ENCODE assay signal across 30 mouse cellular contexts in the genomic region with DNA sequence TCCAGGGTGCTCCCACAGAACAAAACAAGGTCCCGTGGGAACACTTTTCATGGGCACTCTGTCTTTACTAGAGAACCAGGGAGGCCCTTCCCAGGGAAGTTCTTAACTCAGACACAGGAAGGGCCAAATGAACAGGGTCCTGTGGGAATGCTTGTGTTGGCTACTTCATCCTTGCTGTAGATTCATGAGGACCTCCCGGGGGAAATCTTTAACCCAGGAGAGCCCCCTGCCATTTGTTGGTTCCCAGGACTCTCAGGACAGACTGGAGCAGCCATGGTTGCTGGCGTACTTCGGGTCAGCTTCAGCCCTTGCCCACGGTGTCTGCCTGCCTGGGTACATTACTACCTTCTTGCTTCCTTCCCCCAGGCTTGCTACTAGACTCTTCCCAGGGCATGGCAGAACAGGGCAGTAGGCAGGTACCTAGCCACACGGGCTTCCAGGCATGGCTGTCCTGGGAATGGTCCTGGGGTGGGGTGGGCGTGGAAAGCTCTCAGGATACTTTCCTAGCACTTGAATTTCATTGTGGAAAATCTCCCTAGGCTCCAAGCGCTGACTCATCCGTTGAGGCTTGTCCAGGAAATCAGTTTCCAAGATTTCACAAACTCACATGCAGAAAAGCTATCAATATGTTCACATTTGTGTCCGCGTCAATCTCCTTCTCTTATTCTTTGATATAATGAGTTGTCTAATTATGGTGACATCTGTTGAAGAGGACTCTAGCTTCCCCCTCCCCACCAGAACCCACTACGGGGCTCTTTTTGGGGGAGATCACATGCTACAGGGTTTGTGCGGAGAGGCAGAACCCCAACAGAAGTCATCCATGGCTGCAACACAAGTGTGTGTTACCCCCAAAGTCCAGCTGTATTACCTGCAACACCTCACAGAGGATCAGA.
DNase-seq lines count a peak whose midpoint lies in the region; ATAC-seq lines count a peak whose summit lies in the region.
"Had no signal": no experiment of that assay in that cellular context is flagged by ENCODE, and none has a peak within 500 bp of the region (broad histone marks: within the 10 kb centered on the region; RNA-seq: fewer than 3 reads in every experiment).

No protein-coding gene starts in this region.

- no peak overlapping the region for H3K27ac ChIP-seq in forebrain, embryonic 14.5 days (ENCODE audit: low read depth, low read length)
- H3K27ac ChIP-seq in forebrain, embryonic 12.5 days = no peak overlapping the region
- H3K27ac ChIP-seq in heart, embryonic 10.5 days = no peak overlapping the region
- H3K27ac ChIP-seq: embryonic facial prominence, embryonic 12.5 days; forebrain, embryonic 10.5 days; hindbrain, embryonic 13.5 days; kidney, postnatal 0 days; liver, embryonic 12.5 days; macrophage; midbrain, embryonic 13.5 days had no signal

- H3K9me3 ChIP-seq in forebrain, embryonic 14.5 days (replicated peaks; ENCODE audit: control insufficient read depth, low read length) = no peaks in the 10 kb centered on the region
- H3K9me3 ChIP-seq in forebrain, embryonic 12.5 days = no peaks in the 10 kb centered on the region
- H3K9me3 ChIP-seq in heart, embryonic 10.5 days = no peaks in the 10 kb centered on the region
- H3K9me3 ChIP-seq: embryonic facial prominence, embryonic 12.5 days; forebrain, embryonic 10.5 days; hindbrain, embryonic 13.5 days; liver, embryonic 12.5 days; midbrain, embryonic 13.5 days had no signal

- WGBS in forebrain, embryonic 14.5 days = 83% methylated on average over 13 of the region's 13 CpGs
- WGBS in forebrain, embryonic 12.5 days = 89% methylated on average over 13 of the region's 13 CpGs
- 84% methylated on average over 13 of the region's 13 CpGs for WGBS in heart, embryonic 10.5 days

- no peaks in the 10 kb centered on the region for H3K36me3 ChIP-seq in forebrain, embryonic 14.5 days (ENCODE audit: control insufficient read depth, insufficient read depth, low read length)
- H3K36me3 ChIP-seq in forebrain, embryonic 12.5 days (replicated peaks) = no peaks in the 10 kb centered on the region
- H3K36me3 ChIP-seq in heart, embryonic 10.5 days = no peaks in the 10 kb centered on the region
- H3K36me3 ChIP-seq: embryonic facial prominence, embryonic 12.5 days; forebrain, embryonic 10.5 days; hindbrain, embryonic 13.5 days; liver, embryonic 12.5 days; midbrain, embryonic 13.5 days had no signal

- no peaks in the 10 kb centered on the region for H3K4me1 ChIP-seq in forebrain, embryonic 14.5 days (ENCODE audit: control insufficient read depth, insufficient read depth, low read length)
- no peaks in the 10 kb centered on the region for H3K4me1 ChIP-seq in forebrain, embryonic 12.5 days
- H3K4me1 ChIP-seq in heart, embryonic 10.5 days = peaks cover 16% of the 10 kb centered on the region
- H3K4me1 ChIP-seq: embryonic facial prominence, embryonic 12.5 days; forebrain, embryonic 10.5 days; hindbrain, embryonic 13.5 days; liver, embryonic 12.5 days; midbrain, embryonic 13.5 days had no signal

- H3K4me3 ChIP-seq in forebrain, embryonic 14.5 days (ENCODE audit: low read depth, low read length) = no peak overlapping the region
- H3K4me3 ChIP-seq in forebrain, embryonic 12.5 days (replicated peaks) = no peak overlapping the region
- no peak overlapping the region for H3K4me3 ChIP-seq in heart, embryonic 10.5 days
- H3K4me3 ChIP-seq: embryonic facial prominence, embryonic 12.5 days; forebrain, embryonic 10.5 days; hindbrain, embryonic 13.5 days; liver, embryonic 12.5 days; midbrain, embryonic 13.5 days had no signal

- no peaks in the 10 kb centered on the region for H3K27me3 ChIP-seq in forebrain, embryonic 14.5 days (replicated peaks; ENCODE audit: control insufficient read depth, insufficient read depth, low read length)
- no peaks in the 10 kb centered on the region for H3K27me3 ChIP-seq in forebrain, embryonic 12.5 days
- no peaks in the 10 kb centered on the region for H3K27me3 ChIP-seq in heart, embryonic 10.5 days (ENCODE audit: insufficient read depth, poor library complexity, severe bottlenecking)
- H3K27me3 ChIP-seq: CH12.LX; embryonic facial prominence, embryonic 12.5 days; hindbrain, embryonic 13.5 days; liver, embryonic 12.5 days; midbrain, embryonic 13.5 days had no signal

- peak; percentile 41 for DNase-seq in forebrain, embryonic 14.5 days (ENCODE audit: low spot score)
- peak; percentile 92 for DNase-seq in heart, adult 11 months
- no peak for DNase-seq in heart, embryonic 10.5 days (ENCODE audit: low spot score)
- DNase-seq in right cerebral cortex, postnatal 25 days = peak; percentile 24
- DNase-seq in right cerebral cortex, postnatal 10 days (ENCODE audit: low spot score in 2 of 2) = no peak
- no peak for DNase-seq in lung, postnatal 14 days
- DNase-seq in neural tube, embryonic 10.5 days (ENCODE audit: extremely low spot score, low spot score) = no peak
- DNase-seq: adrenal gland, adult 8-10 months; cerebellum, adult 11 months; cerebellum, adult 9-11 months; embryo, embryonic 11 days; gastrocnemius, postnatal 14 days; kidney, adult 8-10 months; layer of hippocampus, postnatal 36 days; left cerebral cortex, postnatal 4 days; liver, postnatal 0 days; right cerebral cortex, postnatal 4 days; thymus, adult 2 months; thymus, postnatal 36 days had no signal

- H3K9ac ChIP-seq in forebrain, embryonic 14.5 days (ENCODE audit: low read length) = no peak overlapping the region
- no peak overlapping the region for H3K9ac ChIP-seq in forebrain, embryonic 12.5 days
- H3K9ac ChIP-seq: embryonic facial prominence, embryonic 12.5 days; hindbrain, embryonic 13.5 days; liver, embryonic 12.5 days; liver, postnatal 0 days; midbrain, embryonic 13.5 days had no signal

- no peak overlapping the region for H3K4me2 ChIP-seq in forebrain, embryonic 14.5 days (ENCODE audit: low read length)
- no peak overlapping the region for H3K4me2 ChIP-seq in forebrain, embryonic 12.5 days
- H3K4me2 ChIP-seq: embryonic facial prominence, embryonic 12.5 days; hindbrain, embryonic 13.5 days; liver, embryonic 12.5 days; midbrain, embryonic 13.5 days had no signal

- ATAC-seq in forebrain, embryonic 14.5 days = no peak
- no peak for ATAC-seq in forebrain, embryonic 12.5 days (ENCODE audit: low FRiP score)
- ATAC-seq: intestine, embryonic 16.5 days; liver, embryonic 12.5 days; liver, postnatal 0 days; lung, postnatal 0 days; midbrain, embryonic 13.5 days had no signal

Comparison
In these comparisons a context has a peak if more than half of its experiments do, and no peak if none do; other contexts are left out.
1. DNase-seq: peak in forebrain, embryonic 14.5 days (single experiment), heart, adult 11 months (single experiment) and right cerebral cortex, postnatal 25 days (single experiment); none in heart, embryonic 10.5 days (single experiment), right cerebral cortex, postnatal 10 days (0 of 2), lung, postnatal 14 days (single experiment) and neural tube, embryonic 10.5 days (single experiment).